Comparison of ENCODE assay signal across 25 mouse cellular contexts in the genomic region with DNA sequence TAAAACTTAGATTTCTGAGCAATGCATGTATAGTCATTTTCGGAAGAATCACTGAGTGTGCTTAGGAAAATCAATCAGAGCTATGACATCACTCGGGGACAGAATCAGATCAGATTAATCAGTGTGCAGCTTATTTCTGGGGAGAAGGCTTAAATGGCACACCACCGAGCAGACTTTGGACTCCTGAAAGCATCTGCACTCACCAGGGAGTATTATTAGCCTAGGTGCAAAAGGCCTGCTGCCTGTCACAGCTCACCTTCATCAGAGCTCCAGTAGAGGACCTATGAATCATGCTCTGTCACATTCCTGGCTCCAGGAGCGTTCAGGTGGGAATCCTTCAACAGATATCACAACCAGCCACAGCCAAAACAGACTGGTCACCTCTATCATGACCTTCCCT. TPM values are rescaled to one million over a fixed set of nuclear protein-coding genes. Genes with fewer than 3 reads are reported as not detected.
DNase-seq lines count a peak whose midpoint lies in the region; ATAC-seq and TF ChIP-seq lines count a peak whose summit lies in the region.
"Had no signal": no experiment of that assay in that cellular context is flagged by ENCODE, and none has a peak within 500 bp of the region (broad histone marks: within the 10 kb centered on the region; RNA-seq: fewer than 3 reads in every experiment).

No protein-coding gene starts in this region.

- no peak for ATAC-seq in heart, embryonic 12.5 days (ENCODE audit: insufficient number of reproducible peaks, low FRiP score)
- ATAC-seq in kidney, embryonic 15.5 days (replicated peaks; ENCODE audit: low FRiP score): no peak
- ATAC-seq in intestine, postnatal 0 days: peak; percentile 86
- ATAC-seq: activated CD4-positive, CD25-positive, alpha-beta regulatory T cell, adult 4 months; CD4-positive, CD25-positive, alpha-beta regulatory T cell, adult 4 months; forebrain, embryonic 13.5 days; Patski had no signal

- TF ChIP-seq CTCF in intestine, postnatal 0 days (IDR thresholded peaks at IDR 0.05; ENCODE audit: low read depth): no peak

- peak; percentile 66 for DNase-seq in heart, adult 11 months
- DNase-seq in kidney, adult 9 months: peak; percentile 43
- DNase-seq in kidney, postnatal 36 days: peak; percentile 30 to 31
- no peak for DNase-seq in kidney, postnatal 10 days
- DNase-seq in testis, postnatal 14 days (ENCODE audit: low spot score): no peak
- DNase-seq: adrenal gland, adult 8-10 months; adrenal gland, postnatal 14 days; adrenal gland, postnatal 36 days; B cell, adult 2 months; cerebellum, adult 11-12 months; cerebellum, adult 2 months; cerebellum, adult 9-10 months; cerebellum, postnatal 10 days; cerebellum, postnatal 25 days had no signal

- H3K27me3 ChIP-seq in heart, embryonic 12.5 days (replicated peaks): 0 out of 2 replicates have a peak, but pooled peaks cover 4% of the 10 kb centered on the region
- H3K27me3 ChIP-seq in kidney, embryonic 15.5 days: peaks cover 21% of the 10 kb centered on the region
- H3K27me3 ChIP-seq in intestine, postnatal 0 days (replicated peaks; ENCODE audit: control insufficient read depth, insufficient read depth, low read length): no peaks in the 10 kb centered on the region
- H3K27me3 ChIP-seq: CH12.LX; embryonic facial prominence, embryonic 12.5 days; forebrain, embryonic 13.5 days had no signal

- no peak overlapping the region for H3K9ac ChIP-seq in heart, embryonic 12.5 days
- no peak overlapping the region for H3K9ac ChIP-seq in kidney, embryonic 15.5 days
- H3K9ac ChIP-seq in intestine, postnatal 0 days (ENCODE audit: low read depth, low read length): no peak overlapping the region
- H3K9ac ChIP-seq: embryonic facial prominence, embryonic 12.5 days; forebrain, embryonic 13.5 days had no signal

- no peak overlapping the region for H3K27ac ChIP-seq in heart, embryonic 12.5 days (ENCODE audit: poor library complexity, severe bottlenecking)
- H3K27ac ChIP-seq in kidney, embryonic 15.5 days: no peak overlapping the region
- no peak overlapping the region for H3K27ac ChIP-seq in intestine, postnatal 0 days (ENCODE audit: low read depth, low read length)
- H3K27ac ChIP-seq: embryonic facial prominence, embryonic 10.5 days; embryonic facial prominence, embryonic 12.5 days; forebrain, embryonic 13.5 days had no signal

- 53% methylated on average over 4 of the region's 4 CpGs for whole genome bisulfite sequencing in heart, embryonic 12.5 days
- WGBS in kidney, embryonic 15.5 days: 76% methylated on average over 4 of the region's 4 CpGs
- 39% methylated on average over 4 of the region's 4 CpGs for WGBS in intestine, postnatal 0 days

- no peaks in the 10 kb centered on the region; the same call in 1 of the 2 replicates for H3K4me1 ChIP-seq in heart, embryonic 12.5 days (replicated peaks)
- H3K4me1 ChIP-seq in kidney, embryonic 15.5 days: no peaks in the 10 kb centered on the region
- no peaks in the 10 kb centered on the region for H3K4me1 ChIP-seq in intestine, postnatal 0 days (replicated peaks; ENCODE audit: control insufficient read depth, insufficient read depth, low read length)
- H3K4me1 ChIP-seq: embryonic facial prominence, embryonic 10.5 days; embryonic facial prominence, embryonic 12.5 days; forebrain, embryonic 13.5 days had no signal

- no peak overlapping the region for H3K4me3 ChIP-seq in heart, embryonic 12.5 days
- H3K4me3 ChIP-seq in kidney, embryonic 15.5 days (replicated peaks): no peak overlapping the region
- H3K4me3 ChIP-seq in intestine, postnatal 0 days (ENCODE audit: low read depth, low read length): no peak overlapping the region
- H3K4me3 ChIP-seq: embryonic facial prominence, embryonic 10.5 days; embryonic facial prominence, embryonic 12.5 days; forebrain, embryonic 13.5 days had no signal

- no peak overlapping the region for H3K4me2 ChIP-seq in heart, embryonic 12.5 days
- H3K4me2 ChIP-seq in kidney, embryonic 15.5 days: no peak overlapping the region
- no peak overlapping the region for H3K4me2 ChIP-seq in intestine, postnatal 0 days (replicated peaks; ENCODE audit: low read depth)
- H3K4me2 ChIP-seq: embryonic facial prominence, embryonic 12.5 days; forebrain, embryonic 13.5 days had no signal

- no peaks in the 10 kb centered on the region for H3K9me3 ChIP-seq in heart, embryonic 12.5 days (replicated peaks)
- H3K9me3 ChIP-seq in kidney, embryonic 15.5 days (replicated peaks): no peaks in the 10 kb centered on the region
- H3K9me3 ChIP-seq in intestine, postnatal 0 days (ENCODE audit: control insufficient read depth): no peaks in the 10 kb centered on the region
- H3K9me3 ChIP-seq: embryonic facial prominence, embryonic 10.5 days; embryonic facial prominence, embryonic 12.5 days; forebrain, embryonic 13.5 days; G1E had no signal

- peaks cover 20% of the 10 kb centered on the region for H3K36me3 ChIP-seq in heart, embryonic 12.5 days
- 0 out of 2 replicates have a peak, but pooled peaks cover 4% of the 10 kb centered on the region for H3K36me3 ChIP-seq in kidney, embryonic 15.5 days
- H3K36me3 ChIP-seq in intestine, postnatal 0 days (ENCODE audit: control insufficient read depth, insufficient read depth): no peaks in the 10 kb centered on the region
- H3K36me3 ChIP-seq: embryonic facial prominence, embryonic 10.5 days; embryonic facial prominence, embryonic 12.5 days had no signal

RNA-seq across cellular contexts. Expression of gene Efnb1, which starts 59.5 kb away (rescaled TPM):
- 25.3 and 29.0 TPM in 2 replicates for polyA plus RNA-seq in heart, embryonic 12.5 days (2016; fragmentation: Nextera tagmentation; extraction: Ambion mirVana)
- 62.1 and 69.5 TPM in 2 replicates for polyA plus RNA-seq in kidney, embryonic 15.5 days (2015; fragmentation: Nextera tagmentation; extraction: Ambion mirVana)
- polyA plus RNA-seq in intestine, postnatal 0 days (2015; fragmentation: Nextera tagmentation; extraction: Ambion mirVana): 12.5 and 13.0 TPM in 2 replicates
- polyA plus RNA-seq: G1E had no signal

Comparison
In these comparisons a context has a peak if more than half of its experiments do, and no peak if none do; other contexts are left out.
1. DNase-seq: peak in heart, adult 11 months (single experiment), kidney, adult 9 months (single experiment) and kidney, postnatal 36 days (2 of 2); none in kidney, postnatal 10 days (single experiment) and testis, postnatal 14 days (single experiment).